Mouse (Mus musculus) ES-Bruce4 (cell line): ENCODE results near the gene Smad3. TPM values are rescaled to one million over a fixed set of nuclear protein-coding genes. Genes with fewer than 3 reads are reported as not detected.

Experiments used
- H3K27ac ChIP-seq: 2 replicates; pipeline ENCODE4 v1.5.1; 2012; ENCODE audit warnings: low read length, inconsistent platforms; ENCODE audit not compliant: insufficient read depth
- H3K27me3 ChIP-seq: 2 replicates; pipeline ENCODE4 v1.6.1; 2012; ENCODE audit warnings: mild to moderate bottlenecking, low read length, inconsistent platforms; ENCODE audit not compliant: control insufficient read depth, poor library complexity, insufficient read depth, severe bottlenecking
- H3K36me3 ChIP-seq: 2 replicates; pipeline ENCODE4 v1.6.1; 2012; ENCODE audit warnings: inconsistent platforms, mild to moderate bottlenecking, low read length, moderate library complexity; ENCODE audit not compliant: control insufficient read depth, poor library complexity, insufficient read depth, severe bottlenecking
- H3K4me1 ChIP-seq: one replicate; pipeline ENCODE4 v1.8.1; 2011; ENCODE audit warnings: low read length; ENCODE audit not compliant: control insufficient read depth, insufficient read depth
- H3K4me3 ChIP-seq: 2 replicates; pipeline ENCODE4 v1.5.1; 2011; ENCODE audit warnings: low read depth, mild to moderate bottlenecking, low read length
- H3K9ac ChIP-seq: 2 replicates; pipeline ENCODE4 v1.6.1; 2012; ENCODE audit warnings: low read depth, mild to moderate bottlenecking, inconsistent platforms; ENCODE audit not compliant: poor library complexity, severe bottlenecking
- H3K9me3 ChIP-seq: replicated peaks from 2 replicates; pipeline ENCODE4 v1.6.1; 2012; ENCODE audit warnings: mild to moderate bottlenecking, low read length, inconsistent platforms; ENCODE audit not compliant: control insufficient read depth, poor library complexity, insufficient read depth, severe bottlenecking
- CTCF ChIP-seq: IDR thresholded peaks from one replicate; pipeline ENCODE4 v1.8.1; 2011; ENCODE audit warnings: low read depth, low read length
- EP300 ChIP-seq: IDR thresholded peaks from 2 replicates; pipeline ENCODE4 v1.6.1; 2011; ENCODE audit warnings: low read depth, low read length; ENCODE audit not compliant: insufficient read depth
- POLR2A ChIP-seq: IDR thresholded peaks from one replicate; pipeline ENCODE4 v1.8.1; 2011; ENCODE audit warnings: low read length; ENCODE audit not compliant: insufficient read depth
- polyA plus RNA-seq: library from polyadenylated mRNA; stranded (reverse); fragments of >200 nt; gene quantifications from 2 replicates; pipeline ENCODE4 v1.2.4, GENCODE M21; 2011; ENCODE audit warnings: low read depth; ENCODE audit not compliant: missing spikeins, insufficient read depth, insufficient read length

Smad3 gene
- polyA plus RNA-seq, 1 experiment: 25.7 TPM

DNA sequence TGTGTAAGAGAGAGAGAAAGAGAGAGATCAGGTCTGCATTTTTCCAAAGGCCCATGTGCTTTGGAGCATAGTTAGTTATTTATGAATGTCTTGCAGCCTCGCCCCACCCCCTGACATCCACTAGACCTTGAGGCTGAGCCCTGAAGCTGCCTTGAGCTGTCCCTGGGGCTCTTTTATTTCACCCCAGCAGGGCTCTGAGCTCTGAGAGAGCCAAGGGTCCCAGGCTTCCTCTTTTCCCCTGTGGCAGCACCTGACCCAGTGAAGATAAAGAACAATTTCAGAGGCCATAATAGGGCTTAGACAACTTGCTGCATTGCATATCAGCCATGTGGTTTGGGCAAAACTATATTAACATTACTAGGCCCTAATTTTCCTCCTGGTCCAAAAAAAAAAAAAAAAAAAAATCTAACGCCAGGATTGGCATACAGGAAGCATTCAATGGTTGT lies 93.5 kb downstream of the Smad3 start:
- no peaks in the 10 kb centered on the region for H3K9me3 ChIP-seq
- H3K4me1 ChIP-seq: no peaks in the 10 kb centered on the region
- no peaks in the 10 kb centered on the region for H3K36me3 ChIP-seq
- no peak overlapping the region for H3K27ac ChIP-seq
- no peak overlapping the region for H3K9ac ChIP-seq
- no peaks in the 10 kb centered on the region for H3K27me3 ChIP-seq
- H3K4me3 ChIP-seq: no peak overlapping the region
- TF ChIP-seq EP300: no peak
- TF ChIP-seq CTCF: no peak
- no peak for TF ChIP-seq POLR2A

DNA sequence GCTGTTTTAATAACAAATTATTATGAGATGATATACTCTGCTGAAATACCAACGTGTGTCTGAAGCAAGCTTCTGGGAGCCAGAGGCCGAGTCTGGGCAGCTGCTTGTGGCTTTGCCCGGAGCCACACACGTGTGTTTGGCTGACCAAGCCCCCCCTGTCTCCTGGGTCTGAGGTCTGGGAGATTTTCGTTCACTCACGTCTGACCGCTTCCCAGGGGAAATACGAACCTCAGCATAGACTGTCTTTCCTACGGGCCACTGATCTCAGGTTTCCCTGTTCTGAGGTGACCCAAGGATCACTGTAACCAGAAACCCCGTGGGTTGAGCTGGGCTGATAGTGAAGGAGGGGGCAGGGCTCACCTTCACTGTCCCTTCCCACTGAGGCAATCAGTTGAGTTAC lies 94.6 kb downstream of the Smad3 start:
- no peak overlapping the region for H3K4me3 ChIP-seq
- H3K9ac ChIP-seq: no peak overlapping the region
- H3K27me3 ChIP-seq: no peaks in the 10 kb centered on the region
- H3K36me3 ChIP-seq: no peaks in the 10 kb centered on the region
- H3K27ac ChIP-seq: no peak overlapping the region
- H3K9me3 ChIP-seq: no peaks in the 10 kb centered on the region
- H3K4me1 ChIP-seq: no peaks in the 10 kb centered on the region
- TF ChIP-seq CTCF: no peak
- TF ChIP-seq EP300: no peak
- TF ChIP-seq POLR2A: no peak

DNA sequence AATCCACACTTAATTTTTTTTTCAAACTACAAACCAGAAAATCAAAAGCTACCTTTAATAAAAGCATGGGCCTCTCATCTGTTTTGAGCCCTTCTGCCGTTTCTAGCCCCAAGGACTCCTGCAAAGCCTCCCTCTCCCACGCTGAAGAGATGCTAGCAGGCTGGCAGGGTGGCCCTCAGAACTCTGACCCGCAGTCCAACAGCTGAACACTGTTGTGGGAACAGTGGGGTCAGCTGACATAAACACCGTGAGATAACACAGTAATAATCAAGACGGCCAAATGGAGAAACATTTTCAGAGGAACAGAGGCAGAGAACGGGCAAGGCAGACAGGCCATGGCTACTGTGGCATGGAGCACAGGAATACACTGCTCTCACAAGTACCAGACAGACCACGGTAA lies 95.0 kb downstream of the Smad3 start:
- Histone ChIP-seq H3K27ac (no peak overlapping the region), H3K9me3 (no peaks in the 10 kb centered on the region), H3K36me3 (no peaks in the 10 kb centered on the region), H3K4me1 (no peaks in the 10 kb centered on the region), H3K27me3 (no peaks in the 10 kb centered on the region), H3K9ac (no peak overlapping the region), H3K4me3 (no peak overlapping the region)
- TF ChIP-seq CTCF (no peak), POLR2A (no peak), EP300 (no peak)

DNA sequence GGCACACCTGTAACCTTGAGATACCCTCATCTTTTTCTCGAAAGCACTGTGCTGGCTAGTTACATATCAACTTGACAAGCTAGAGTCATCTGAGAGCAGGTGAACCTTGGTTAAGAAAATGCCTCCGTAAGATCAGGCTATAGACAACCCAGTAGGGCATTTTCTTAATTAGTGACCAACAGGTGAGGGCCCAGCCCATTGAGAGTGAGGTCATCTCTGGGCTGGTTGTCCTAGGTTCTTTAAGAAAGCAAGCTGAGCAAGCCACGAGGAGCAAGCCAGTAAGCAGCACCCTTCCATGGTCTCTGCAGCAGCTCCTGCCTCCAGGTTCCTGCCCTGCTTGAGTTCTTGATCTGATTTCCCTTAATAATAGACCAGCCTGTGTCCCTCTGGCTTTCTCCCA lies 97.1 kb downstream of the Smad3 start:
- Histone ChIP-seq H3K9me3 (no peaks in the 10 kb centered on the region), H3K36me3 (no peaks in the 10 kb centered on the region), H3K4me1 (no peaks in the 10 kb centered on the region), H3K27ac (no peak overlapping the region), H3K4me3 (no peak overlapping the region), H3K27me3 (no peaks in the 10 kb centered on the region), H3K9ac (no peak overlapping the region)
- TF ChIP-seq POLR2A (no peak), EP300 (no peak), CTCF (no peak)

DNA sequence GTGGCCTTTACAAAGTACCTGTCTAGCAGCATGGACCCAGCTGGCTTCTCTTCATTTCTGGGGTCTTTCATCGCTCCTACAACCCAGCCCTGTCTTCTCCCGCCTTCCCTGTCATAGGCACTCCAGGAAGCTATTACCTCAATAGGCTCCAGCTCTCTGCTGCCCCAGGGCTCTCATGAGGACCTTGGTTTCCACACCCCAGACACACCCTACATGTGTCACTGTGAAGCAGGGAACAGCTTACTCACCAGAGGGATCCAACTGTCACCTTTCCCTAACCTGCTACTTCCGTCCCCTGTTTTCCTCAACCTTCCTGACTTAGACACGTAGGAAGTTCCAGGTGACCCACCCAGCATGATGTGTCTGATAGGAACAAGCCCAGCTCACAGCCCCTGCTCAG lies 97.7 kb downstream of the Smad3 start:
- H3K4me3 ChIP-seq: no peak overlapping the region
- H3K36me3 ChIP-seq: no peaks in the 10 kb centered on the region
- no peak for TF ChIP-seq POLR2A
- TF ChIP-seq EP300: no peak
- TF ChIP-seq CTCF: no peak
- no peak overlapping the region for H3K27ac ChIP-seq
- no peaks in the 10 kb centered on the region for H3K9me3 ChIP-seq
- no peaks in the 10 kb centered on the region for H3K4me1 ChIP-seq
- no peak overlapping the region for H3K9ac ChIP-seq
- no peaks in the 10 kb centered on the region for H3K27me3 ChIP-seq

DNA sequence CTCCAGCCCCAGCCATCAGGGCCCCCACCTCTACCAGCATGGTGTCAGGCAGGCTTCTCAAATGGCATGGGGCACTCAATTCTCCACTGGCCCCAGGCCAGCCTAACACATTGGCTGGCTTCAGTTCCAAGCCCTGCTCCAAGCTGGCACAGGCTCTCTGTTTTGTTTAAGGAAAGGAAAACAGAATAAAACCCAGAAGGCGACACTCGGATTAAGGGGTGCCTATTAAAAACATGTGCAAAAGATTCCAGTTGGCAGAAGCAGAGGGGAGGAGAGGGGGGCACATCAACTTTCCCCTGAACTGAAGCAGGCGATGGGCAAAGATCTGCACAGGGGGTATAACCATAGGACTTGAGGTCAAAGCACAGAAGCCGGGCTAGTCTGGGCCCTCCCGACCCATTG lies 98.8 kb downstream of the Smad3 start:
- TF ChIP-seq EP300: no peak
- TF ChIP-seq CTCF: no peak
- no peak for TF ChIP-seq POLR2A
- H3K4me1 ChIP-seq: no peaks in the 10 kb centered on the region
- no peak overlapping the region for H3K27ac ChIP-seq
- no peaks in the 10 kb centered on the region for H3K9me3 ChIP-seq
- H3K9ac ChIP-seq: no peak overlapping the region
- no peak overlapping the region for H3K4me3 ChIP-seq
- no peaks in the 10 kb centered on the region for H3K36me3 ChIP-seq
- H3K27me3 ChIP-seq: no peaks in the 10 kb centered on the region
